Mouse (Mus musculus) embryonic fibroblast, embryonic 13.5 days (primary cell): ENCODE data around the gene Klf17.

Experiments used
- CTCF ChIP-seq: IDR thresholded peaks from 2 replicates; pipeline ENCODE4 v1.5.1; 2011; ENCODE audit warnings: mild to moderate bottlenecking, control low read depth, low read length, moderate library complexity, borderline replicate concordance; ENCODE audit not compliant: insufficient read depth
- POLR2A ChIP-seq: IDR thresholded peaks from 2 replicates; pipeline ENCODE4 v1.6.1; 2011; ENCODE audit warnings: low read depth, mild to moderate bottlenecking, control low read depth, low read length, moderate library complexity

GRCm38 (mm10) chr4:117737559-117737958, 27.9 kb downstream of the Klf17 start:
- TF ChIP-seq CTCF (peak; percentile 49; the same call in 1 of the 2 replicates), POLR2A (no peak)
